ENCODE assay signal across 12 mouse cellular contexts in genomic region chr4:58330864-58331638, GRCm38 (mm10). TPM values are rescaled to one million over a fixed set of nuclear protein-coding genes. Genes with fewer than 3 reads are reported as not detected.
DNase-seq lines count a peak whose midpoint lies in the region; ATAC-seq and TF ChIP-seq lines count a peak whose summit lies in the region.
"Had no signal": no experiment of that assay in that cellular context is flagged by ENCODE, and none has a peak within 500 bp of the region (broad histone marks: within the 10 kb centered on the region; RNA-seq: fewer than 3 reads in every experiment).

No protein-coding gene starts in this region.

- H3K9me3 ChIP-seq in kidney, postnatal 0 days (replicated peaks; ENCODE audit: low read length) = no peaks in the 10 kb centered on the region
- no peaks in the 10 kb centered on the region for H3K9me3 ChIP-seq in kidney, embryonic 14.5 days (ENCODE audit: control insufficient read depth, low read length)
- no peaks in the 10 kb centered on the region for H3K9me3 ChIP-seq in hindbrain, embryonic 13.5 days
- no peaks in the 10 kb centered on the region for H3K9me3 ChIP-seq in heart, embryonic 11.5 days (replicated peaks; ENCODE audit: control insufficient read depth, low read length)
- H3K9me3 ChIP-seq: limb, embryonic 15.5 days; stomach, embryonic 15.5 days had no signal

- no peaks in the 10 kb centered on the region for H3K27me3 ChIP-seq in kidney, postnatal 0 days (ENCODE audit: insufficient read depth, low read length)
- H3K27me3 ChIP-seq in kidney, embryonic 14.5 days (ENCODE audit: control insufficient read depth, insufficient read depth, low read length) = no peaks in the 10 kb centered on the region
- no peaks in the 10 kb centered on the region for H3K27me3 ChIP-seq in hindbrain, embryonic 13.5 days
- H3K27me3 ChIP-seq in heart, embryonic 11.5 days (ENCODE audit: control insufficient read depth, insufficient read depth, low read length) = no peaks in the 10 kb centered on the region
- H3K27me3 ChIP-seq: limb, embryonic 15.5 days; stomach, embryonic 15.5 days had no signal

- no peak for TF ChIP-seq CTCF in kidney, postnatal 0 days (IDR thresholded peaks at IDR 0.05; ENCODE audit: low read depth)

- no peaks in the 10 kb centered on the region for H3K36me3 ChIP-seq in kidney, postnatal 0 days (ENCODE audit: insufficient read depth, low read length)
- no peaks in the 10 kb centered on the region for H3K36me3 ChIP-seq in kidney, embryonic 14.5 days (ENCODE audit: control insufficient read depth, insufficient read depth, low read length)
- H3K36me3 ChIP-seq in hindbrain, embryonic 13.5 days = no peaks in the 10 kb centered on the region
- H3K36me3 ChIP-seq in heart, embryonic 11.5 days (ENCODE audit: control insufficient read depth, insufficient read depth, low read length) = no peaks in the 10 kb centered on the region
- H3K36me3 ChIP-seq: limb, embryonic 15.5 days; stomach, embryonic 15.5 days had no signal

- ATAC-seq in kidney, postnatal 0 days (replicated peaks; ENCODE audit: low FRiP score, low read depth) = no peak
- no peak for ATAC-seq in kidney, embryonic 14.5 days (ENCODE audit: low FRiP score, low TSS enrichment)
- ATAC-seq in hindbrain, embryonic 13.5 days (ENCODE audit: low FRiP score) = no peak
- no peak for ATAC-seq in heart, embryonic 11.5 days (replicated peaks; ENCODE audit: insufficient number of reproducible peaks, low FRiP score, low TSS enrichment)

- H3K27ac ChIP-seq in kidney, postnatal 0 days = no peak overlapping the region
- no peak overlapping the region for H3K27ac ChIP-seq in kidney, embryonic 14.5 days (ENCODE audit: low read depth, low read length)
- peak overlapping the region; percentile 34; the same call in 1 of the 2 replicates for H3K27ac ChIP-seq in brown adipose tissue, adult 24 weeks (replicated peaks; ENCODE audit: low read depth, low read length)
- H3K27ac ChIP-seq in hindbrain, embryonic 13.5 days = no peak overlapping the region
- H3K27ac ChIP-seq in heart, embryonic 11.5 days (ENCODE audit: low read depth, low read length) = no peak overlapping the region
- H3K27ac ChIP-seq: limb, embryonic 15.5 days; stomach, embryonic 15.5 days had no signal

- H3K4me3 ChIP-seq in kidney, postnatal 0 days (replicated peaks; ENCODE audit: low read depth, low read length) = no peak overlapping the region
- H3K4me3 ChIP-seq in kidney, embryonic 14.5 days (ENCODE audit: low read length) = no peak overlapping the region
- H3K4me3 ChIP-seq in brown adipose tissue, adult 24 weeks (ENCODE audit: insufficient read depth, low read depth, low read length) = no peak overlapping the region
- no peak overlapping the region for H3K4me3 ChIP-seq in hindbrain, embryonic 13.5 days
- no peak overlapping the region for H3K4me3 ChIP-seq in heart, embryonic 11.5 days (ENCODE audit: low read depth, low read length)
- H3K4me3 ChIP-seq: limb, embryonic 15.5 days; stomach, embryonic 15.5 days had no signal

- no peaks in the 10 kb centered on the region for H3K4me1 ChIP-seq in kidney, postnatal 0 days (replicated peaks; ENCODE audit: insufficient read depth, low read length)
- no peaks in the 10 kb centered on the region for H3K4me1 ChIP-seq in kidney, embryonic 14.5 days (ENCODE audit: control insufficient read depth, insufficient read depth, low read length)
- no peaks in the 10 kb centered on the region; the same call in 1 of the 2 replicates for H3K4me1 ChIP-seq in brown adipose tissue, adult 24 weeks (ENCODE audit: control insufficient read depth, insufficient read depth, insufficient read length, low read length)
- no peaks in the 10 kb centered on the region for H3K4me1 ChIP-seq in hindbrain, embryonic 13.5 days (replicated peaks)
- H3K4me1 ChIP-seq in heart, embryonic 11.5 days (ENCODE audit: control insufficient read depth, insufficient read depth, low read length) = no peaks in the 10 kb centered on the region
- H3K4me1 ChIP-seq: limb, embryonic 15.5 days; stomach, embryonic 15.5 days had no signal

- peak; percentile 60 for DNase-seq in kidney, postnatal 0 days (ENCODE audit: low spot score)
- DNase-seq in fat pad, adult 2 months (ENCODE audit: extremely low read depth, low read depth, low spot score) = peak; percentile 57
- DNase-seq in lung, postnatal 25 days (ENCODE audit: low spot score) = peak; percentile 20
- no peak for DNase-seq in layer of hippocampus, postnatal 14 days (ENCODE audit: low spot score in 2 of 2)
- DNase-seq: kidney, adult 11 months; midbrain, embryonic 14.5 days had no signal

- 78% methylated on average over 10 of the region's 10 CpGs for WGBS in kidney, postnatal 0 days
- WGBS in kidney, embryonic 14.5 days = 85% methylated on average over 10 of the region's 10 CpGs
- WGBS in hindbrain, embryonic 13.5 days = 92% methylated on average over 10 of the region's 10 CpGs
- 89% methylated on average over 10 of the region's 10 CpGs for WGBS in heart, embryonic 11.5 days (ENCODE audit: insufficient replicate concordance)

- H3K4me2 ChIP-seq in kidney, postnatal 0 days (ENCODE audit: low read length) = no peak overlapping the region
- H3K4me2 ChIP-seq in kidney, embryonic 14.5 days (replicated peaks; ENCODE audit: low read depth, low read length) = no peak overlapping the region
- H3K4me2 ChIP-seq in hindbrain, embryonic 13.5 days = no peak overlapping the region
- H3K4me2 ChIP-seq in heart, embryonic 11.5 days = no peak overlapping the region
- H3K4me2 ChIP-seq: limb, embryonic 15.5 days; stomach, embryonic 15.5 days had no signal

- no peak overlapping the region for H3K9ac ChIP-seq in kidney, postnatal 0 days (ENCODE audit: low read depth, low read length)
- no peak overlapping the region for H3K9ac ChIP-seq in kidney, embryonic 14.5 days (ENCODE audit: low read depth, low read length)
- H3K9ac ChIP-seq in hindbrain, embryonic 13.5 days = no peak overlapping the region
- H3K9ac ChIP-seq in heart, embryonic 11.5 days (ENCODE audit: low read depth, low read length) = no peak overlapping the region
- H3K9ac ChIP-seq: limb, embryonic 15.5 days; stomach, embryonic 15.5 days had no signal

RNA-seq across cellular contexts. Expression of gene Musk, which starts 45.3 kb away (rescaled TPM):
- 0.32 and 0.62 TPM in 2 replicates for polyA plus RNA-seq in kidney, postnatal 0 days (2015; fragmentation: Nextera tagmentation; extraction: Ambion mirVana)
- 0.14 and 0.21 TPM in 2 replicates for polyA plus RNA-seq in kidney, embryonic 14.5 days (2014; fragmentation: Nextera tagmentation; extraction: Ambion mirVana)
- 0.32 and 1.0 TPM in 2 replicates for polyA plus RNA-seq in brown adipose tissue, adult 24 weeks (2012; ENCODE audit: insufficient read depth, insufficient read length, missing spikeins)
- 1 to 10 TPM; 1.6 to 2.5 TPM for total RNA-seq in layer of hippocampus, postnatal 14 days (2021)
- polyA plus RNA-seq in hindbrain, embryonic 13.5 days (2015; fragmentation: Nextera tagmentation; extraction: Ambion mirVana) = 0.09 and 0.25 TPM in 2 replicates
- polyA plus RNA-seq in heart, embryonic 11.5 days (2014; fragmentation: Nextera tagmentation; extraction: Ambion mirVana) = 0.32 TPM in 1 of 2 replicates, not detected in the other
- polyA plus RNA-seq: midbrain, embryonic 14.5 days had no signal

Comparison
In these comparisons a context has a peak if more than half of its experiments do, and no peak if none do; other contexts are left out.
1. DNase-seq: peak in kidney, postnatal 0 days (single experiment), fat pad, adult 2 months (single experiment) and lung, postnatal 25 days (single experiment); none in layer of hippocampus, postnatal 14 days (0 of 2).